Mouse (Mus musculus): ENCODE results near the gene Dkk3.

Dkk3 gene

DNA sequence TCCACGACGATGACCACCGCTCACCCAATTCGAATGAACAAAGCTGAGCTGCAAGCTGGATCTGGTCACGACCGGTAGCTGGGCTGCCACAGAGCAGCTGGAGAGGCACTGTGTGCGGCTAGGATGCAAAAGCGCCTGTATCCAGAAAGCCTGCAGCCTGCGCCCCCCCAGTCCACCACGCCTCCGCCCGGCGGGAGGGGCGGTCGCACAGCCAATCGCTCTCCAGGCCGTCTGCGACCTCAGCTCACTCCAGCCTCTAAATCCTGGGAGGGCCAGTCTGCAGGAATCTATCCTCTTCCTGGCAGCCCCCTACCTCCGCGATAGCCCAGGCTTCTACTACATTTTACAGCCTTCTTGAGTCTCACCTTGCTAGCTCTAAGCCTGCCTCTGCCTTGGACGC is at the start of gene Dkk3:
TSS of gene Dkk3 (minus strand) at position 116 of the 400 bp plus-strand sequence.
- peak; percentile 68 for DNase-seq (ENCODE audit: low spot score)

DNA sequence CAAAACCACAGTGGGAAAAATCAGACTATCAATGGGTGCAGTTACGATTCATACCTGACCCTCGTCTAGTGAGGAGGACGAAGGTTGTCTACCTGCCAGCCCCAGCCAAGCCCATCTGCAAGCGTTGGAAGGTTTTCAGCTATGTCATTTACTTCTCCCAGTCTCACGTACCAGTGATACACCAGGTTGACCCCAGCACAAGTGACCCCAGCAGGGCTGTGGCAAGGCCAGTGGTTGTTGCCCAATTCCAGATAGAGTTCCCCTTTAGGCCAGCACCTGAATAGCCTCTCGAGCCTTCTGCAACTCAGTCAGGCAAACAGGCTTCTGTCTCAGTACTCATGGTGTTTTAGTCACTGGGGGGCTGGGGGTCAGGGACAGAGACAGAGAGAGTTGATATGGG is 48.9 kb upstream of the Dkk3 start:
- DNase-seq (ENCODE audit: low spot score): no peak

DNA sequence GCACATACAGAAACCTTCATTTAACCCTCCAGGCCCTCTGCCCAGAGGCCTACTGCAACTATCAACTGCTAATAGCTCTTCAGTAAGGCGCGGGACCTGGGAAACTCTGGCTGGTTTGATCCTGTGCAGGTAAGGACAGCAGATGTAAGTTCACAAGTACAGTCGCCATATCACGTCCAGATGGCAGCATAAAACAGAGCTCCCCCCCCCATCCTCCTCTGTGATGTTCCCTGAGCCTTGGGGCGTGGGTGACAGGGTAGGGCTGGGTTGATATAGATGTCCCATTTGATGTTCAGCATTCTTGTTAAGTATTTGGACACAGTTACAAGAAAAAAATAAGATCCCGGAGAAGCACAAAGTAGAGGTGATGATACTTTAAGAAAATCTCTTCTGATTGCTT is 46.7 kb upstream of the Dkk3 start:
- no peak for DNase-seq (ENCODE audit: low spot score)

DNA sequence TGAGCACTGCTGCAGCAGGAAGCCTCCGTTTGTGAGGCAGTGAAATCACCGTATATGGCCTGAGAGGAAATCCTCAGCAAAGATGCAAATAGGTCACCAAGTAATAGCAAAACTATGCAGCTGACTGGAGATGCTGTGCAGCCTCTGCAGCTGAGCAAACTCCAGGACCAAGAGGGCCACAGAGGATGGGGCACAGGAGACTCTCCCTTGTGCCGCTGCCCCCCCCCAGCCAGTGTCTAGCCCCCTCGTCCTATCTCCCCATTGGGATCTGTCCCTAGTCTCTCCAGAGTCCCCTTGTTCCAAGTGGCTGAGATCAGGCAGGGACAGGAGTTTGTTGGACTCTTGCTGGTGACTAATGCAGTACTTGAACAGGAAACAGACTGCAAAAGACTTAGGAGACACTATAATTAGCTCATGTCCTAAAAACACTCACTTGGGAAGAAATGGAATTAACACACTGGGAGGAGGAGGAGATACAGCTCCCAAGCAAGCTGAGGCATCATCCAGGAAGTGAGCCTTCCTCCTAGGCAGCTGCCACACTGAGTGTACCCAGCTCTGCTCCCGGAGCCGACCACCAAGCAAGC is 45.6 kb upstream of the Dkk3 start:
- no peak for DNase-seq (ENCODE audit: low spot score)

DNA sequence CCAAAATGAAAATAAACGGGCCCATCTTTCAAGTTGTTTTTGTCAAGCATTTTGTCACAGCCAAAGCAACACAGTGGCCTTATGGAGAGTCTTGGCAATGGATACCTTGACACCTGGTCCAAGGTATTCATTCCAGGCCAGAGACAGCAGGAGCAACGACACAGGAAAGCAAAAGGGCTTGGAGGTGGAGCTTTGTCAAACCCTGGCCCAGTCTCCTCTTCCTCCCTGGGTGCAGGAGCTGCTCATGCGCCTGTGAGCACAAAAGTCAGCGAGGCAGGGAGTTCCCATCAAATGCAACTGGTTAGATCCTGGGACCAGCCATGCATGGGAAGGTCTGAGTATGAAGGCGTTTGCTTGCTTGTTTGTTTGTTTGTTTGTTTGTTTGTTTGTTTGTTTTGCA is 45.1 kb upstream of the Dkk3 start:
- DNase-seq (ENCODE audit: low spot score): no peak

DNA sequence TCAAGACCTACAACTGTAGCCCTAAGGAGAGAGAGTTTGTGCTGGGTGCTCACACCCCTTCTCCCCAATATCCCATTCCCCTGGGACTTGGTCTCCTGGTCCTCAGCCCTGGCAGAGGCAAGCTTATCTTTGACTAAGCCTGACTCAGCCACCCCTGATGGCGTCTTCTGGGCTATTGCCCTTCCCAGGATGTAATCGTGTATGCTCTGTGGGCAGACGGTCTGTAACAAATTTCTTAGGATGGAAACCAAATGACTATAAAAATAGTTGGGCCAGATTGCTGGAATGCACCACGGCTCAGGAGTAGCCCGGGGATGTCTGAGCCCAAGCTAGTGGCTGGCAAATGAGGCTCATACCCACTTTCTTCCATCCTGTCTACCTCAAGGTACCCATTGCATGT is 44.0 kb upstream of the Dkk3 start:
- no peak for DNase-seq (ENCODE audit: low spot score)

DNA sequence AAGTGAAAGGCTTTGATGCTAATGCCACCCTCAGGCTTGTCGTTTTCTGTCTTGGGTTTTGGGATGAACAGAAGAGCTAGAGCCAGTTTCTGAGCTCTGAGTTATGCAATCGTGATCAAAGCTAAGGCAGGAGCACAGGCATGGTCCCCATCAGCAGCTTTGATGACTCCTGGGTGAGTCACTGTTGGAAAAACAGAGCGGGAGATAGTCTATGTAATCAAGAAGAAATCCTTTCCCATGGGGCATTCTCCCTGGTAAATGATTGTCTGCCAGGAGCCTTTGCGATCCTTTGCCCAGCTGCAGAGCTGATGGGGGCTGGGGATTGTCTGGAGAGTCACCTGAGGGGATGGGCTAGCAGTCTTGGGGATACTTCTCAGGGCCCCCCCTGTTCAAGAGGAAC is 43.3 kb upstream of the Dkk3 start:
- no peak for DNase-seq (ENCODE audit: low spot score)

DNA sequence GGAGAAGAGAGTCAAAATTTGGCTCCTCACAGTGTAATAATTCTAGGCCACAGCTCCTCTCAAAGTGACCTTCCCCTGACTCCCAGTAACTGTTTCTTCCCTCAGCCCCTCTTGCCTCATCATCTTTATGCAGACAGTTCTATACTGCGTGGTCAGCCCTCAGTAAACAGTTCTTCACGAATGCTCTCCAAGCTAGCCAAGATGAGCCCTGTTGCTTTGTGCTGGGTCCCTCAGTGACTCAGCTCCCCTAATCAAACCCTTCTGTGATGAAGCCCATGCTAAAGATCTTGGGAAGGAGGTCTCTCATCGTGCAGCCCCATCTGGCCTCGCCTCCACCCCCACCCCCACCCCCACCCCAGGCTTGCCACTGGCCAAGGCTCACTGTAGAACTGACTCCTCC is 41.9 kb upstream of the Dkk3 start:
- DNase-seq (ENCODE audit: low spot score): no peak

DNA sequence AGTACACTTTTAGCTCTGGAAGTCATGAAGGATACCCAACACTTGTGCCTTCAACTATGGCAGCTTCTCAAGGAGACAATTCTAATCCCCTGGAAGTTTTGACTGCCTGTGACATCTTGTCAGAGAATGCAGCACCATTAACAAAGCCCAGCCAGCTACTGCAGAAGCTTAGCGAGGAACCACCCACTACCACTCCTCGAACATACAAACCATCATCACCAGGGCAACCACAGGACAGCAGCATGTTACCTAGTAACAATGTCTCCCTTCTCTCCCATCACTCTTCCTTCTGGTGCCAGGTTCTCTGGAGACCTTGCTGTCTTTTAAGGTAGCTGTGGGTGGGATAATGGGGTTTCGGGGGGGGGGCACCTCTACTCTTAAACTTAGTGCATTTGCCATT is 40.5 kb upstream of the Dkk3 start:
- DNase-seq (ENCODE audit: low spot score): no peak

DNA sequence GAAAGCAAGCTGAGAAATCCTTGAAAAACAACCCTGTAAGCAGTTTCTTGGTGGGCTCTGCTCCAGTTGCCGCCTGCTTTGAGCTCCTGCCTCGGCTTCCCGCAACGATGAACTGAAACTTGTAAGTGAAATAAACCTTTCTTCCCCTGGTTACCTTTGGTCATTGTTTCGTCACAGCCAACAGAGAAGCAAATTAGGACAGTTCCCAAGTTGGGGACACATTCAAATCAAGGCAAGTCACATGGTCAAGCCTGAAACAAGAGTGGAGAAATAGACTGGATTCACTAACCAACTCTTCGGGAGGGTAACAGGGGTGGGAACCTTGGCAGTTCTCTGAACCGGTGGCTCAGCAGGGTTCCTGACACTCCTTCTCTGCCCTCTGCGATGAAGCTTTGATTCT is 38.6 kb upstream of the Dkk3 start:
- DNase-seq (ENCODE audit: low spot score): no peak

DNA sequence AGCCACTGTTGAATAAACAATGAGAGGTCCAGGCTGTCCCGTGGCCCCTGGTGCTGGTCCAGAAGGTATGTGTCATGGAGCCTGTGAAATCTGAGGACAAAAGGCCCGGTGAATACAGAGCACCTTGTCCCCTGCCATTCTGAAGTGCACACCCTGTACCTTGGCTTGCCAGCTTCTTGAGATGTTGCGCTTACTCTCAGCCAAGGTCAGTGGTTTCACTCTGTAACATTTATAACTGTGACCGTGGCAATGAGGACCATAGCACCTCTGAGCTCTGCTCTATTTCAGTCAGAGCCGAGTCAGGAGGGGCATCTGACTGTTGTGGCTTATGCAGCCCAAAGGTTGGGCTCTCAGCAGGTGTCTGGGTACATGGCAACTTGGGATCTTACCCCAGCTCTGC is 35.4 kb upstream of the Dkk3 start:
- DNase-seq (ENCODE audit: low spot score): no peak

DNA sequence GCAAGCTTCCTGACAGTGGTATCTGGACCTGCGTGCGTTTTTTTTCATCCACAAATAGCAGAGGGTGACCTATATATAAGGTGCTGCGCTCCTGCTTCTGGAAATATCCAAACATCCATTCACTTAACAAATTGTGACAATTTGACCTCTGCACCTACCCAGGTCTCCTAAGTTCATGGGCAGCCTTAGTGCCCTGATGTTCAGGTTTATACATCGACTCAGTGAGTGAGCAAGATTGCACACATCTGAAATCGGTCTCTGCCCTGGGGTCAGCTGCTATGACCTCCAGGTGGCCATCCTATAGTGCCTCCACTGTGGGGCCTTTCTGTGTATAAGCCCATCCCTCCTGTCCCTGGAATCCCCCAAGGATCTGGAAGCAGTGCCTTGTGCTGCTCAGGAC is 33.9 kb upstream of the Dkk3 start:
- no peak for DNase-seq (ENCODE audit: low spot score)

DNA sequence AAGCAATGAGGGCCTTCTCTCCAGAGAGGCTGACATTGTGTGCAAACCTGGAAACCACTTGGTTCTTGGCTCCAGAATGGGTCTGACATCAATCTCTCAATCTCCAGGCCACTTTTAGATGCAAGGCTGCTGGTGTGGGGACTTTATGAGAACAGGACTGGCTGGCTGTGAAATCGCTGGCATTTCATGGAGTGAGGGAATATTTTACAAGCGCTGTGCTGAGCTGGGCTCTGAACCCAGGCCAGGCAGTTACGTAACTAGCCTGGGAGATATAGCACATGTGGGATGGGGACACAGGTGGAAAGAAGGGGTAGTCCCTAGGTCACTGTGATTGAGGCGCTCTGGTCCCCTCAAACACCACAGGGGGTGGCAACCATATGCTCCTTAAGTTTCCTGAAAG is 33.4 kb upstream of the Dkk3 start:
- DNase-seq (ENCODE audit: low spot score): no peak

DNA sequence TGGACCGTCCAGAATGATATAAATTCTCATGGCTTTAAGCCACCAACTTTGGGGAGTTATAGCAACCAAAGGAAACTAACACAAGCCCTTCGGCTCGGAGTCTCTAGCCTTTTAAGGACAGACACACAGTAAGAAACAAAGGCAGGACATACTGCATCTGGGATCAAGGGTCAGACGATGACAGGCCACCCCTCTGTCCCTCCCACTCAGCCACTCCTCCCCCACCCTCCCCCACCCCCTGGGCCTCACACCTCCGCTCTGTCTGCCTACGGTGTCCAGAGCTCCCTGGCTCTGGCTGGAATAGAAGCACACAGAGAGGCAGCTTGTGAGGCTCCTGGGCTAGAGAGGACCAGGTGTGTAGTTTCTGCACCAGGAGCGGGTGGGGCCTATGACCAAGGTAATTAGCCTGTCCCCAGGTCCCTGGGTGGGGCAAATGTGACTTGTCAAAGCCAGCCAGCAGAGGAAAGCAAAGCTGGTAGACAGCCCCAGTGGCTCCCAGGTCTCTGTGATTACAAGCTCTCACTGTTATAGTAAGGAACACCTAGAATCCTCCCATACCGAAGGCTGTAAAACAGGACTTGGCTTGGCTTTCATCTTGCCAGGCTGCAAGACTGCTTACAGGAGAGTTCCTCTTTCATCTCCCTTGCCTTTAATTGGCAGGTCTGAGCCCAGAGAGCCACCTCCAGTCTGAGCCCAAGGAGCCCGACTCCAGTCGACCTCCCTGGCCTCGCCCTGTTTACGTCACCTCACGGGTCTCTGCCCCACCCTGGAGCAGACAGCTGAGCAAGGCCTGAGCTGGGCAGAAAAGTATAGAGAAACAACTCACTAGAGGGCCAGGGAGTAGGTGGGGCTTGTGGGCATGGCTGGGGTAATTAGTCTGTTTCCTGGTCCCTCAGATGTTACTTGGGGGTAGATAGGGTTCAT is 28.9 kb upstream of the Dkk3 start:
- no peak for DNase-seq (ENCODE audit: low spot score)

DNA sequence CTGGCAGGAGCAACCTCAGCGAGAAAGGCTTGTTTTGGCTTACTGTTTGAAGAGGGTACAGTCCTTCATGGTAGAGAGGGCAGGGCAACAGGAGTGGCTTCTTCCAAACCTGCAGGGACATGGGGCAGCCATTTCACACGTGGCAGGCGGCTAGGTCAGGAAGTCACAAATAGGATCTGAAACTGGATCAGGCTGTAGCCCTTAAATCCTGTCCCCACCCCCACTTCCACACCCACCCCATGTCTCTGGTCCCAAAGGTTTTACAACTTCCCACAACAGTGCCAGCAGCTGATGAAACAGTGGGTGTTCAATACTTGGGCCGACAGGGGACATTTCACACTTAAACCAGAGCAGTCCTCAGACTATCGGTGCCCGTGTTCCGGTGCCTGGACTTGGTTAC is 28.0 kb upstream of the Dkk3 start:
- no peak for DNase-seq (ENCODE audit: low spot score)

DNA sequence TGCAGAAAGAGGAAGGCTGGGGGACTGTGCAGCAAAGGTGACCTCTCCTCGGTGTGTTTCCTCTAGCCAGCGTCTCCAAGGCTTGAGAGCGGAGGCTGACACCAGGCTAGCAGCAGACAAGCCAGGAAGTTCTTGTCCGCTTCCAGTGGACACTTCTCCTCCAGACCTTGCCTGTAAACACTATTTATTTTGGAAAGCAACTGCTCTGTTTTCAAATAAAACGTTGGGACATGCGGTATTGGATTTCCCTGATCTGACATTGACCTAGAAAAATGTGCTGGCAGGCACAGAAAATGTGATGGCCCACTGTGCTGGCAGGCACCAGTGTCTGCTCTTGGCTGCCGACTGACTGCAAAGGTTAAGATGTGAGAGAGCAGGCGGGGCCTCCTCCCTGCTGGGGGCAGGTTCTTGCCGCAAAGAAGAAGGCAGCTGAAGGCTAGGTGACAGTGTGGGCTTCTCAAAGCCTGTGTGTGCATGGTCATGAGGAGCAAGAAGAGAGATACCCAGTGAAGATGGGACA is 26.4 kb upstream of the Dkk3 start:
- DNase-seq (ENCODE audit: low spot score): no peak

DNA sequence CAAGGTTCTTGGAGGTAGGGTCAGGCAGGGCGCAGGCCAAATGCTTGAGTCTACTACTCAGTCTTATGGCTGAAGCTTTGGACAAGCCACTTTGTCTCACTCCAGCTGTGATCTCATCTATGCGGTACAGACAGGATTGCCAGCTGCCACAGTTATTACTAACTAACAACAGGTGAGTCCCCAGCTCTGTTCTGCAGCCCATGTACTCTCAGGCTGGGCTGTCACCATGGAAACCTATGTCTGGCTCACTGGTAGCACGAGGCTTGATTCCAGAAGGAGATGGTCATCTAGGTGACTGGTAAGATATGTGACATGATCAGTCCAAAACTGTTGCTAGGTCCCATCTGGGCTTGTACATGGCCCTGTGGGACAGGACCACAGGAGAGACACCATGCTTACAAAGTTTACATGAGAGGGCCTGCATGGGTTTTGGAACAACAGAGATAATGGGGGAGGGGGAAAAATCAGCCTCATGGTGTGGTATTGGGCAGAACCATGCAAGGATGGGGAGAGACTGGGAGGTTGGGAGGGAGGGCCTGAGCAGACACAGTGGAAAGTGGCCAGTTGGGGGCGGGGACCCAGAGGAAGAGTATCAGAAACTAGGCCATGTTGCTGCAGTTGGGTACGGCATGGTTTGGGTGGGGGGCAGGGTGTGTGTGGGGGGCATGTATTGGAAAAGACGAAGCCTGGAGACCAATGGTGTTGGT is 25.8 kb upstream of the Dkk3 start:
- DNase-seq (ENCODE audit: low spot score): no peak

DNA sequence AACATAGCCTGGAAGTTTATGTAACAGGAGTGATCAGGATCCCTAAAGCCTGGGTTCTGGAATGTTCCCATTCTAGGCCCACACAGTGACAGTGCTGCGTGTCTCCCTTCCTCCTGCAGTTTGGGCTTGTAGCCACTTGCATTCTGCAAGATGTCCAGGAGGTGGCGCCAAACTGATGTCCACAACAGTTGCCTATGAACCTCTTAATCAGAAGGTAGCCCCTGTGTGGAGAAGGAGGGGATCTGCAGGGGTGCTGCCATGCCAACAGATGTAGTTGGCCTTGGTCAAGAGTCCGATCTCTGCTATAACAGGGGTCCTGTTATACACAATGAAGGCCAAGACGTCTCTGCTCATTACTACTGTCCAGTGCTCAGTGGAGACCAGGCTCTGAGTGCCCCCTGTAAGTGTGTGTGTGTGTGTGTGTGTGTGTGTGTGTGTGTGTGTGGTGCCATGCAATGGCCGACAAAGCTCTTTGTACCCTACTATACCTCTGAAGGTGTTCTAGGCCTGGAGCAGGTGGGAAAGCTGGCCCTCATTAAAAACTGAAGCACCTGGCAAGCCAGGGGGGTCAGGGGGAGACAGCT is 24.5 kb upstream of the Dkk3 start:
- peak; percentile 92 for DNase-seq (ENCODE audit: low spot score)

DNA sequence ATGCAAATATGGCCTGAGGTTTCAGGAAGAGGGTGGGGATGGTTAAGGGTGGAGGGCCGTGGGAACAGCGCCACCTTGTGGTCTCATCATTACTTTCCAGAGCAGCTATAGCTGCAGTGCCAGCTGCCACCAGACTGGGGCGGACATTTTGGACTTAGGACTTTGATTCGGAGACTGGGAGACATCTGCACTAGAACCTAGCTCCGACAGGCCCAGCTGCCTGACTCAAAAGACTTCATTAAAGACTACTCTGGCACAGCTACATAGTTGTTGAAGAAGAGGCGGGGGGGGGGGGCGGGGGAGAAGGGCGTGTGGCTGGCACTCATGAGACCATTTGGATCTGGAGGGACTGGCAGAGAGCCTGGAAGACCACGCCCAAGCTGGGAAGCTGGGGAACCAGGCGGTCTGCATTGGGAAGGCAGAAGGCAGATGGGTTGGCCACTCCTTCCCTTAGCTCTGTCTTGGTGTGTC is 21.4 kb upstream of the Dkk3 start:
- peak; percentile 93 for DNase-seq (ENCODE audit: low spot score)

DNA sequence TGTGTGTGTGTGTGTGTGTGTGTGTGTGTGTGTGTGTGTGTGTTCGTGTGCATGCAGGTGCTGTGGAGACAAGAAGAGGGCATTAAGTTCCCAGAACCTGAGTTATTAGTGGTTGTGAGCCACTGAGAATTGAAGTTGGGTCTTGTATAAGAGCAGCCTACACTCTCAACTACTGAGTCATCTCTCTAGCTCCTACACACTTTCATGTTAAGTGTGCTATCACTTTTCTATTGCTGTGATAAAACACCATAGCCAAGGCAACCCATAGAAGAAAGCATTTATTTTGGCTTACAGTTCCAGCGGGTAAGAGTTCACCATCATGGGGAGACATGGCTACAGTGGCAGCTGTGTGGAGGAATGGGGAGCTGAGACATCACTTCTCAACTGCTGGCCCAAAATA is 17.8 kb upstream of the Dkk3 start:
- no peak for DNase-seq (ENCODE audit: low spot score)

DNA sequence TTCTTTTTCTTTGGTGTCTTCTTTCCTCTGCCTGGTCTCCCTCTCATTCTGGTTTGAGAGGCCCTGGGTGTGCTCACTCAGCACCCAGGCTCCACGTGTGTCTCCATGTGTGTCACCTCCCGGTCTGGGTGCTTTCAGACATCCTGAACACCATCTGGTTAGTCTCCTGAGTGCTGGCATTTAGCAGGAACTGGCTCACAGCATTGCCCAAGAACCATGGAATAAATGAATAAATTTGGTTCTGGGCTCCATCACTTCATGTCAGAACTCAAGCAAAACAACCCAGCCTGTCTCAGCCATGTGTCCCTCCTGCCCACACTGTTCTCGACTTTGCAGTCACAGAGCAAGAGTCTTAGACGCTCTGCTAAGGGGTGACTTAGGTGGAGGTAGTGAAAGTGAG is 13.8 kb upstream of the Dkk3 start:
- DNase-seq (ENCODE audit: low spot score): no peak

DNA sequence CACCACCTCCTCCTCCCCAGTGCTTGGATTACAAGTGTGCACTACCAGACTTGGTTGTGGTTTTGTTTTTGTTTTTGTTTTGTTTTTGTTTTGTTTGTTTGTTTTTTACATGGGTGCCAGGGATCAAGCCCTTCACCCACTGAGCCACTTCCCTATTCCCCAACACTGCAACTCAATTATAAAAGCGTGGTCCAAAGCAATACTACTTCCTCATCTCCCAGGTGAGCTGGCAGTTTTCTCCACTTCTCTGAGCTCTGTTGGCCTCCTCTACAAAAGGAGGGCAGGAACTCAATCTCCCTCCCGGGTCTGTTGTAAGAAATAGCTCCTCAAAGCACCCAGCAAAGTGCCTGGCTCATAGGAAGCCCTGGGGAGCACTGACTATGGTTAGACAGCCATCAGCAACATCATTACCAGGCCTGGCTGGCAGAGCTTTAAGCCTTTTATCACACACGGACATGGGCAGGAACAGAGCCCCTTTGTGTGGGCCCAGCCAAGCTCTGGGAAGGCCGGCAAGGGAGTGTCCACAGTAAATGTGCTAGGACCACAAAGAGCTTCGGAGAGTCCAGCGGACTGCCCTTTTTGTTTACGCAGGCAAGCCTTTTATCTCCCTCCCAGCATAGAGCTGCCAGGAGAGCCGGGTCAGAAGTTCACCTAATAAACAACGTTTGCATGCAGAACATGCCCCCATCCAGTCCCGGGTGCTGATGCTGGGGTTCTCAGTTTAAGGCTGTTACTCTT is 11.3 kb upstream of the Dkk3 start:
- peak; percentile 66 for DNase-seq (ENCODE audit: low spot score)

Data from embryo, embryonic 10 days (tissue).